23 mouse cellular contexts compared by ENCODE assay signal in the genomic region with DNA sequence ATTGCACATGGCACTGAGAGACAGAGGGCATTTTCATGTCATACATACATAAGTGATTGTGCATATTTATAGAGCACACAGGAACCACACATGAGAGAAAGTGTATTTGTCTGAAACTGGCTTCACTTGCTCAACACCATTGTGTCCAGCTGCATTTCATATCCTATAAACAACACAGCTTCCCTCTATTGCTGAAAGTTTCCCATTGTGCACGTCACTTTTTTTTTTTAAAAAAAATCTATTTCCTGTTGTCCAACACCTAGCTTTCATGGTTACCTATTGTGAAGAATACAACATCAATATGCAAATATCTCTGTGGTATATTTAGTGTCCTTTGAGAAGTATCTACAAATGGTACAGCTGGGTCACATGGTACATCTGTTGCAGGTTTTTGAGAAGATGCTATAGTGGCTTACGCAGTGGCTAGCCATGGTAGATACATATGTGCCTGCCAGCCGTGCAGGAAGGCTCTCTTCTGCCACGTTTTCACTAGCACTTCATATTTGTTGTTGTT. TPM values are rescaled to one million over a fixed set of nuclear protein-coding genes. Genes with fewer than 3 reads are reported as not detected.
DNase-seq lines count a peak whose midpoint lies in the region; ATAC-seq lines count a peak whose summit lies in the region.
"Had no signal": no experiment of that assay in that cellular context is flagged by ENCODE, and none has a peak within 500 bp of the region (broad histone marks: within the 10 kb centered on the region; RNA-seq: fewer than 3 reads in every experiment).

No protein-coding gene starts in this region.

- H3K9ac ChIP-seq in kidney, embryonic 15.5 days: no peak overlapping the region
- H3K9ac ChIP-seq: embryonic facial prominence, embryonic 12.5 days; embryonic facial prominence, embryonic 15.5 days; forebrain, postnatal 0 days; heart, embryonic 13.5 days; hindbrain, embryonic 13.5 days had no signal

- peak; percentile 54 for DNase-seq in splenic B cell, adult 2 months (ENCODE audit: low read depth, low spot score)
- DNase-seq in MN1 (ENCODE audit: low spot score): no peak
- no peak for DNase-seq in heart, postnatal 14 days
- DNase-seq: adrenal gland, adult 2 months; adrenal gland, postnatal 14 days; cerebellum, adult 11 months; cerebellum, adult 2 months; cerebellum, adult 9-11 months; cerebellum, postnatal 25 days; forebrain, postnatal 0 days; gastrocnemius, adult 2 months; gastrocnemius, postnatal 14 days; heart, adult 18-20 months had no signal

- H3K27ac ChIP-seq in kidney, embryonic 15.5 days: no peak overlapping the region
- H3K27ac ChIP-seq: embryonic facial prominence, embryonic 12.5 days; embryonic facial prominence, embryonic 15.5 days; gastrocnemius, adult 2 months; heart, embryonic 13.5 days; hindbrain, embryonic 13.5 days had no signal

- intact Hi-C loops in heart, postnatal 14 days (cut with DNase I): no loop called here

- H3K4me3 ChIP-seq in kidney, embryonic 15.5 days (replicated peaks): no peak overlapping the region
- H3K4me3 ChIP-seq: embryonic facial prominence, embryonic 12.5 days; embryonic facial prominence, embryonic 15.5 days; gastrocnemius, adult 2 months; heart, embryonic 13.5 days; hindbrain, embryonic 13.5 days had no signal

- H3K36me3 ChIP-seq in splenic B cell, adult 2 months (ENCODE audit: control insufficient read depth, insufficient read depth, low read length, poor library complexity, severe bottlenecking): no peaks in the 10 kb centered on the region
- H3K36me3 ChIP-seq in kidney, embryonic 15.5 days: no peaks in the 10 kb centered on the region
- H3K36me3 ChIP-seq: embryonic facial prominence, embryonic 12.5 days; embryonic facial prominence, embryonic 15.5 days; heart, embryonic 13.5 days; hindbrain, embryonic 13.5 days had no signal

- 89% methylated on average over 4 of the region's 4 CpGs for WGBS in kidney, embryonic 15.5 days

- ATAC-seq in CD4-positive, CD25-positive, alpha-beta regulatory T cell, adult 4 months: peak; percentile 56
- ATAC-seq in inflammation-experienced regulatory T-cells, adult 6 months: peak; percentile 39
- no peak for ATAC-seq in kidney, embryonic 15.5 days (replicated peaks; ENCODE audit: low FRiP score)
- ATAC-seq: forebrain, embryonic 14.5 days; forebrain, postnatal 0 days; hindbrain, embryonic 16.5 days; intestine, embryonic 16.5 days had no signal

- no peaks in the 10 kb centered on the region for H3K9me3 ChIP-seq in kidney, embryonic 15.5 days (replicated peaks)
- H3K9me3 ChIP-seq: embryonic facial prominence, embryonic 12.5 days; embryonic facial prominence, embryonic 15.5 days; heart, embryonic 13.5 days; hindbrain, embryonic 13.5 days had no signal

- no peak overlapping the region for H3K4me2 ChIP-seq in kidney, embryonic 15.5 days
- H3K4me2 ChIP-seq: embryonic facial prominence, embryonic 12.5 days; embryonic facial prominence, embryonic 15.5 days; heart, embryonic 13.5 days; hindbrain, embryonic 13.5 days had no signal

- H3K4me1 ChIP-seq in kidney, embryonic 15.5 days: no peaks in the 10 kb centered on the region
- H3K4me1 ChIP-seq: embryonic facial prominence, embryonic 12.5 days; embryonic facial prominence, embryonic 15.5 days; heart, embryonic 13.5 days; hindbrain, embryonic 13.5 days had no signal

- H3K27me3 ChIP-seq in splenic B cell, adult 2 months (ENCODE audit: control insufficient read depth, insufficient read depth, low read length, poor library complexity, severe bottlenecking): no peaks in the 10 kb centered on the region
- no peaks in the 10 kb centered on the region for H3K27me3 ChIP-seq in kidney, embryonic 15.5 days
- H3K27me3 ChIP-seq: embryonic facial prominence, embryonic 12.5 days; embryonic facial prominence, embryonic 15.5 days; heart, embryonic 13.5 days; hindbrain, embryonic 13.5 days had no signal

RNA-seq across cellular contexts. Expression of a gene that starts 28.8 kb away (rescaled TPM):
- 10 to 100 TPM; 12.5 to 14.6 TPM for polyA plus RNA-seq in CD4-positive, CD25-positive, alpha-beta regulatory T cell, adult 4 months (2017; shearing (Covaris generic))
- polyA plus RNA-seq in inflammation-experienced regulatory T-cells, adult 6 months (2017; shearing (Covaris generic)): 10 to 100 TPM in 2 of 3 experiments, 1 to 10 TPM in 1; 7.7 to 17.5 (median 14.6) TPM
- 10 to 100 TPM; 32.1 to 33.6 TPM for total RNA-seq in heart, postnatal 14 days (2021)
- 5.4 and 6.9 TPM in 2 replicates for polyA plus RNA-seq in kidney, embryonic 15.5 days (2015; fragmentation: Nextera tagmentation; extraction: Ambion mirVana)
